1 mouse cellular context compared by ENCODE assay signal in genomic region chr11:115600743-115601142, GRCm38 (mm10).
TF ChIP-seq lines count a peak whose summit lies in the region.

No protein-coding gene starts in this region.

TF ChIP-seq in MEL, 35 proteins besides CTCF, POLR2A, EP300 and RAD21:
- TF ChIP-seq GABPA (IDR thresholded peaks at IDR 0.05; ENCODE audit: low read depth, low read length), result no peak
- peak; percentile 35; the same call in 1 of the 2 replicates for TF ChIP-seq POLR2AphosphoS2 (IDR thresholded peaks at IDR 0.05; ENCODE audit: low read length)
